Mouse (Mus musculus) CH12.LX (cell line): ENCODE results near the gene Rcvrn. TPM values are rescaled to one million over a fixed set of nuclear protein-coding genes. Genes with fewer than 3 reads are reported as not detected.

Experiments
- DNase-seq: peaks from one replicate; pipeline ENCODE4 v3.0.0-alpha.2; 2013; ENCODE audit errors: extremely low read depth
- H3K27ac ChIP-seq: 2 replicates; pipeline ENCODE4 v1.5.1; 2012; ENCODE audit warnings: low read depth, mild to moderate bottlenecking, control low read depth, moderate library complexity; ENCODE audit not compliant: insufficient read depth
- H3K27me3 ChIP-seq: replicated peaks from 2 replicates; pipeline ENCODE3; 2012; ENCODE audit warnings: inconsistent platforms
- H3K36me3 ChIP-seq, 2 experiments: replicated peaks in 1 of 2; 2 replicates each; pipeline versions ENCODE3 to v1.6.1; 2012; ENCODE audit warnings: inconsistent platforms in 1 of 2, low read length in 1 of 2, mild to moderate bottlenecking in 1 of 2, mixed read lengths in 1 of 2, moderate library complexity in 1 of 2; ENCODE audit not compliant: control insufficient read depth in 1 of 2, insufficient read depth in 1 of 2
- H3K4me1 ChIP-seq, 2 experiments: 2 replicates each; pipeline ENCODE4 v1.6.1; 2012; ENCODE audit warnings: inconsistent platforms in 1 of 2, moderate library complexity in 1 of 2; ENCODE audit not compliant: insufficient read depth in 2 of 2, control insufficient read depth in 1 of 2
- H3K4me2 ChIP-seq: 2 replicates; pipeline ENCODE4 v1.6.1; 2012; ENCODE audit warnings: low read depth, mild to moderate bottlenecking, control low read depth; ENCODE audit not compliant: poor library complexity, insufficient read depth, severe bottlenecking
- H3K4me3 ChIP-seq, 3 experiments: fragments of 150-350 bp in 1 of 3; sonication (generic) in 1 of 3; replicated peaks in 1 of 3; 2 replicates each; pipeline versions ENCODE3 to v1.5.1; 2011 to 2012; ENCODE audit warnings: low read depth in 2 of 3, low read length in 2 of 3, mild to moderate bottlenecking in 2 of 3, moderate library complexity in 2 of 3, control low read depth in 1 of 3, improper control_type of control experiment in 1 of 3, inconsistent platforms in 1 of 3, mixed read lengths in 1 of 3; ENCODE audit not compliant: poor library complexity in 1 of 3
- H3K79me2 ChIP-seq: replicated peaks from 2 replicates; pipeline ENCODE4 v1.6.1; 2012; ENCODE audit warnings: mild to moderate bottlenecking, moderate library complexity; ENCODE audit not compliant: control insufficient read depth, poor library complexity, insufficient read depth, severe bottlenecking; ENCODE audit errors: extremely low read depth
- H3K9ac ChIP-seq: 2 replicates; pipeline ENCODE4 v1.6.1; 2012; ENCODE audit warnings: low read depth, mild to moderate bottlenecking, control low read depth, moderate library complexity; ENCODE audit not compliant: insufficient read depth
- H3K9me3 ChIP-seq: replicated peaks from 2 replicates; pipeline ENCODE3; 2012; ENCODE audit warnings: low read length, inconsistent platforms, mixed read lengths
- BHLHE40 ChIP-seq: IDR thresholded peaks from 2 replicates; pipeline ENCODE4 v1.6.1; 2011; ENCODE audit warnings: mild to moderate bottlenecking, low read depth, low read length, improper control_type of control experiment
- CHD1 ChIP-seq: IDR thresholded peaks from 2 replicates; pipeline ENCODE4 v1.6.1; 2012; ENCODE audit warnings: low read depth, low read length, improper control_type of control experiment, inconsistent platforms
- CHD2 ChIP-seq: IDR thresholded peaks from 2 replicates; pipeline ENCODE4 v1.6.1; 2011; ENCODE audit warnings: low read length, improper control_type of control experiment
- CTCF ChIP-seq, 2 experiments: IDR thresholded peaks in 1 of 2; conservative IDR thresholded peaks in 1 of 2; 2 replicates each; pipeline ENCODE4 v1.5.1; 2011 to 2012; ENCODE audit warnings: low read depth in 2 of 2, low read length in 2 of 2, improper control_type of control experiment in 1 of 2, inconsistent platforms in 1 of 2, mild to moderate bottlenecking in 1 of 2, moderate library complexity in 1 of 2
- EP300 ChIP-seq: IDR thresholded peaks from 2 replicates; pipeline ENCODE4 v1.6.1; 2011; ENCODE audit warnings: low read length, improper control_type of control experiment
- GABPA ChIP-seq: IDR thresholded peaks from 2 replicates; pipeline ENCODE4 v1.6.1; 2012; ENCODE audit warnings: low read depth, low read length, improper control_type of control experiment, inconsistent platforms; ENCODE audit not compliant: insufficient replicate concordance
- HCFC1 ChIP-seq: IDR thresholded peaks from 2 replicates; pipeline ENCODE4 v1.6.1; 2012; ENCODE audit warnings: low read depth, mild to moderate bottlenecking, inconsistent platforms, low read length, improper control_type of control experiment
- IRF4 ChIP-seq: IDR thresholded peaks from 2 replicates; pipeline ENCODE4 v1.6.1; 2014; ENCODE audit warnings: low read depth, mild to moderate bottlenecking, inconsistent platforms, low read length, improper control_type of control experiment
- JUN ChIP-seq: IDR thresholded peaks from 2 replicates; pipeline ENCODE4 v1.6.1; 2011; ENCODE audit warnings: low read depth, mild to moderate bottlenecking, low read length, improper control_type of control experiment, moderate library complexity; ENCODE audit not compliant: insufficient read depth
- KAT2A ChIP-seq: IDR thresholded peaks from 2 replicates; pipeline ENCODE4 v1.6.1; 2012; ENCODE audit warnings: low read length, improper control_type of control experiment, inconsistent platforms; ENCODE audit not compliant: insufficient replicate concordance
- MAFK ChIP-seq: IDR thresholded peaks from 2 replicates; pipeline ENCODE4 v1.6.1; 2011; ENCODE audit warnings: low read length, improper control_type of control experiment; ENCODE audit not compliant: insufficient replicate concordance
- MAZ ChIP-seq: IDR thresholded peaks from 2 replicates; pipeline ENCODE4 v1.6.1; 2012; ENCODE audit warnings: low read depth, mild to moderate bottlenecking, inconsistent platforms, low read length, improper control_type of control experiment, moderate library complexity
- NELFE ChIP-seq: IDR thresholded peaks from 2 replicates; pipeline ENCODE4 v1.6.1; 2011; ENCODE audit warnings: low read depth, low read length, improper control_type of control experiment
- NRF1 ChIP-seq: IDR thresholded peaks from 2 replicates; pipeline ENCODE4 v1.6.1; 2014; ENCODE audit warnings: low read depth, mild to moderate bottlenecking, inconsistent platforms, low read length, improper control_type of control experiment, moderate library complexity
- PAX5 ChIP-seq: IDR thresholded peaks from 2 replicates; pipeline ENCODE4 v1.6.1; 2012; ENCODE audit warnings: low read length, inconsistent platforms, mixed read lengths
- POLR2A ChIP-seq: IDR thresholded peaks from 2 replicates; pipeline ENCODE4 v1.6.1; 2011; ENCODE audit warnings: low read depth, mild to moderate bottlenecking, improper control_type of control experiment, low read length
- SMC3 ChIP-seq: IDR thresholded peaks from 2 replicates; pipeline ENCODE4 v1.6.1; 2011; ENCODE audit warnings: low read depth, low read length, improper control_type of control experiment
- TBP ChIP-seq: conservative IDR thresholded peaks from 2 replicates; pipeline ENCODE4 v1.6.1; 2011; ENCODE audit warnings: low read depth, low read length, improper control_type of control experiment
- TCF12 ChIP-seq: IDR thresholded peaks from 2 replicates; pipeline ENCODE4 v1.6.1; 2014; ENCODE audit warnings: low read depth, mild to moderate bottlenecking, inconsistent platforms, low read length, improper control_type of control experiment
- dilution Hi-C: fragments of 300-500 bp; cut with MboI; formaldehyde crosslinking; loops from 2 replicates; pipeline ENCODE4 v1.14.3; 2020; ENCODE audit warnings: low sequenced_read_pairs; ENCODE audit not compliant: extremely low pct_unique_long_range_greater_than_20kb, extremely low pct_ligation_motif_present
- in situ Hi-C: fragments of 300-500 bp; cut with MboI; formaldehyde crosslinking; loops from 3 replicates; pipeline ENCODE4 v1.14.3; 2019; ENCODE audit warnings: low sequenced_read_pairs, low pct_ligation_motif_present, low pct_unique_long_range_greater_than_20kb, mixed read lengths
- polyA plus RNA-seq: library from polyadenylated mRNA; unstranded; fragments of >175 nt; gene quantifications from 2 replicates; pipeline ENCODE4 v1.2.1, GENCODE M21; 2012; ENCODE audit warnings: low read depth; ENCODE audit not compliant: insufficient read length
- total RNA-seq, 2 experiments: library from RNA; depleted of rRNA; stranded (reverse); fragments of 300-350 nt in 1 of 2; fragments of >200 nt in 1 of 2; gene quantifications; 2 replicates each; pipeline ENCODE4 v1.2.3; 2012 to 2014

Gene Rcvrn
- total and polyA plus RNA-seq, 3 experiments = not detected

DNA sequence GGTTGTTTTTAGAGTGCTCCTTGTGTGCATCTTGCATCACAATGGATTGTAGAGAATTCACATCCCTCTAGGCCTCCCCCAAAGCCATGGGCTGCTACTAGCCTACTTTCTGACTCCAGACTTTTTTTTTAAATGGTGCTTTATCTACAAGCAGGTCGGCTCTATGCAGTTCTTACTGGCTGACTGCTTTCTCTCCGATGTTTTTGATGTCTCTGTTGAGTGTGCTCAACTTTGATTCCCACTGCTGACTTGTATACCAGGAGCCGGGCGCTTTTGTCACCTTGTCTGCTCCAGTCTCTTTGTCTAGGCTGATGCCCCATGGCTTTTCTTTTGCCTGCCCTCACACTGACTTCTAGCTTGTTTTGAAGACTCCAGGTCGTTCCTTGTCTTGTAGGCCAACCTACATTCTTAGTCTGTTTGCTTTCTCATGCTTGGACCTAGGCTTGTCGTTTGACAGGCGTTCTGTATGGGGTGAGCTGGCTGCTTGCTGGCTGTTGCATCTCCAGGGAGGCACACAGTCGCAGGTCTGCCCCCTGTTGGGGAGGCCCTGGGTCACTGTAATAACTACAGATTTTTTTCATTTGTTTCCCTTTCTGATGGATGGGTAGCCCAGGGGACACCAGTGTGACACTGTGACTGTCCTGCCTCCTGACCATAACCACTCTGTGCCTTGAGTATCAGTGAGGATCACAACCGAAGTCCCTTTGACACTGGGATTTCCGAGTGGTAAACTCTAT, 45.0 kb upstream of the Rcvrn start (continued):
- no peak for TF ChIP-seq CHD1
- TF ChIP-seq SMC3 = peak; percentile 81
- no peak for TF ChIP-seq TCF12
- TF ChIP-seq MAFK = no peak
- no peak for TF ChIP-seq BHLHE40
- TF ChIP-seq EP300 = no peak
- no peak for TF ChIP-seq POLR2A
- no peak for TF ChIP-seq KAT2A
- TF ChIP-seq CTCF (conservative IDR thresholded peaks at IDR 0.05 in 1 of 2, IDR thresholded peaks at IDR 0.05 in 1 of 2; ENCODE audit: low read depth in 2 of 2, low read length in 2 of 2) = peak; percentile 20 to 77; a peak in 2 of 4 replicates
- TF ChIP-seq HCFC1 = no peak
- TF ChIP-seq, all 38 proteins: peak for 5

DNA sequence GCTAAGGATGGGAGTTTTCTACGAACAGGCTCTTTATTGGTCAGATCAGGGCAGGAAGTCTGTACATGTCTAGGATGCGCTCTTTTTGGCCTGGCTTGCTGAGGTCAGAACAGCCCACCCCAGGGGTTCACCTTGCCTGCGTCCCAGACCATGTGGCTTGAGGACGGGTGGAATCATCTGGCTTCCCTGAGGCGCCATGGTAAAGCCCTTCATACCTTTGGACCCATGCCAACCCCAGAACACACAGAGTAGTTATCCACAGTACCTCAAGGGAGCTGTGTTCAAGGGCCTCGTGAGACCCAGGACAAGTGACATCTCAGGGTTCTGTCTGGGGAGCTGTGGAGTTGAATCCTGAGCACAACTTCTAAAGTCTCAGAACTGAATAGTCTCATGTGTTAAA, 43.4 kb upstream of the Rcvrn start:
- in situ Hi-C loops = no loop called here
- H3K79me2 ChIP-seq = no peaks in the 10 kb centered on the region
- TF ChIP-seq CHD2 (no peak), MAZ (no peak), BHLHE40 (no peak), NRF1 (no peak), SMC3 (no peak), GABPA (no peak), PAX5 (no peak), JUN (no peak), KAT2A (no peak), NELFE (no peak), TBP (no peak), HCFC1 (no peak), CHD1 (no peak), EP300 (no peak), IRF4 (no peak)
- no peak overlapping the region for H3K4me3 ChIP-seq
- peaks cover 21 to 57% of the 10 kb centered on the region in 2 experiments for H3K4me1 ChIP-seq
- no peaks in the 10 kb centered on the region for H3K27me3 ChIP-seq
- H3K9me3 ChIP-seq = no peaks in the 10 kb centered on the region
- no peak overlapping the region for H3K9ac ChIP-seq
- dilution Hi-C loops = no loop called here
- H3K36me3 ChIP-seq = peaks cover 3 to 49% of the 10 kb centered on the region in 2 experiments
- H3K4me2 ChIP-seq = no peak overlapping the region
- no peak overlapping the region for H3K27ac ChIP-seq
- no peak for DNase-seq
